Mouse (Mus musculus) hindbrain, embryonic 15.5 days (tissue): Measurements from ENCODE around the gene Lnx1. TPM values are rescaled to one million over a fixed set of nuclear protein-coding genes. Genes with fewer than 3 reads are reported as not detected.

Source experiments
- ATAC-seq: fragments of 200-750 bp; cut with Nextera tagmentation; 2 replicates; pipeline ENCODE4 v1.8.0; 2017; ENCODE audit warnings: low read depth, moderate number of reproducible peaks, moderate TSS enrichment; ENCODE audit not compliant: low FRiP score
- H3K27ac ChIP-seq: fragments of 300-500 bp; sonication (generic); replicated peaks from 2 replicates; pipeline ENCODE4 v1.5.1; 2015; ENCODE audit warnings: mild to moderate bottlenecking, inconsistent platforms
- H3K27me3 ChIP-seq: fragments of 300-500 bp; sonication (generic); 2 replicates; pipeline ENCODE4 v1.6.1; 2015; ENCODE audit warnings: control low read depth, inconsistent platforms
- H3K36me3 ChIP-seq: fragments of 300-500 bp; sonication (generic); 2 replicates; pipeline ENCODE4 v1.6.1; 2015; ENCODE audit warnings: control low read depth, inconsistent platforms
- H3K4me1 ChIP-seq: fragments of 300-500 bp; sonication (generic); replicated peaks from 2 replicates; pipeline ENCODE4 v1.6.1; 2015; ENCODE audit warnings: control low read depth, inconsistent platforms
- H3K4me2 ChIP-seq: fragments of 300-500 bp; sonication (generic); 2 replicates; pipeline ENCODE4 v1.6.1; 2015; ENCODE audit warnings: moderate library complexity, mild to moderate bottlenecking, inconsistent platforms
- H3K4me3 ChIP-seq: fragments of 300-500 bp; sonication (generic); 2 replicates; pipeline ENCODE4 v1.5.1; 2015; ENCODE audit warnings: mild to moderate bottlenecking, inconsistent platforms
- H3K9ac ChIP-seq: fragments of 300-500 bp; sonication (generic); 2 replicates; pipeline ENCODE4 v1.6.1; 2015; ENCODE audit warnings: inconsistent platforms
- H3K9me3 ChIP-seq: fragments of 300-500 bp; sonication (generic); 2 replicates; pipeline ENCODE4 v1.6.1; 2016; ENCODE audit warnings: control low read depth, inconsistent platforms
- whole genome bisulfite sequencing: fragments of 180-500 bp; shearing (Covaris S2); methylation state at CpG from one replicate; pipeline ENCODE4 v1.1.7; 2015; 5-methylcytosine and 5-hydroxymethylcytosine counted together
- polyA plus RNA-seq: library from polyadenylated mRNA; unstranded; fragments of >200 nt; fragmentation: Nextera tagmentation; extraction: Ambion mirVana; gene quantifications from 2 replicates; pipeline ENCODE4 v1.2.1, GENCODE M21; 2015

Lnx1 gene
- polyA plus RNA-seq, 1 experiment from 2014 or later: 11.7 TPM

DNA sequence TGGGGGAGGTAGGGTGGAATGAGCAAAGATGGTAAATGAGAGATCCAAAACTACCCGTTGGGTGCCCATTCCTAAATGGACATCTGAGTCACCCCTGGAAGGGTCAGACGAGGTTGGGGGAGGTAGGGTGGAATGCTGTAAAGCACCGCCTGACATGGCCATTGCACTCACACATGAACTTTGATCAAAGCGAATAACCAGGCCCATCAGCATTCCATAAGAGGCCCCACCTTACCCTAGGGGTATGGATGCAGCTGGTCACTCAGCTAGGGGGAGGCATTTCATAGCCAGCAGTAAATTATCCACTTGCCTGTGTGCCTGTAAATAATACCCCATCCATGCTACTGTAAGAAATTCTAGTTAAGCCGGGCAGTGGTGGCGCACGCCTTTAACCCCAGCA is 113.6 kb downstream of the Lnx1 start:
- no peak overlapping the region for H3K4me3 ChIP-seq
- H3K9ac ChIP-seq: no peak overlapping the region
- H3K27ac ChIP-seq: no peak overlapping the region
- no peaks in the 10 kb centered on the region for H3K27me3 ChIP-seq
- ATAC-seq: no peak
- no peak overlapping the region for H3K4me2 ChIP-seq
- H3K4me1 ChIP-seq: no peaks in the 10 kb centered on the region
- peaks cover 45% of the 10 kb centered on the region for H3K36me3 ChIP-seq
- H3K9me3 ChIP-seq: no peaks in the 10 kb centered on the region
- WGBS: 93% methylated on average over 7 of the region's 7 CpGs

GRCm38 (mm10) chr5:74571767-74572166 is 130.9 kb downstream of the Lnx1 start:
- 93% methylated on average over 6 of the region's 6 CpGs for WGBS
- H3K36me3 ChIP-seq: peaks cover 32% of the 10 kb centered on the region
- H3K27ac ChIP-seq: no peak overlapping the region
- no peaks in the 10 kb centered on the region for H3K27me3 ChIP-seq
- no peaks in the 10 kb centered on the region for H3K9me3 ChIP-seq
- no peaks in the 10 kb centered on the region for H3K4me1 ChIP-seq
- no peak overlapping the region for H3K4me2 ChIP-seq
- no peak for ATAC-seq
- no peak overlapping the region for H3K4me3 ChIP-seq
- H3K9ac ChIP-seq: no peak overlapping the region

DNA sequence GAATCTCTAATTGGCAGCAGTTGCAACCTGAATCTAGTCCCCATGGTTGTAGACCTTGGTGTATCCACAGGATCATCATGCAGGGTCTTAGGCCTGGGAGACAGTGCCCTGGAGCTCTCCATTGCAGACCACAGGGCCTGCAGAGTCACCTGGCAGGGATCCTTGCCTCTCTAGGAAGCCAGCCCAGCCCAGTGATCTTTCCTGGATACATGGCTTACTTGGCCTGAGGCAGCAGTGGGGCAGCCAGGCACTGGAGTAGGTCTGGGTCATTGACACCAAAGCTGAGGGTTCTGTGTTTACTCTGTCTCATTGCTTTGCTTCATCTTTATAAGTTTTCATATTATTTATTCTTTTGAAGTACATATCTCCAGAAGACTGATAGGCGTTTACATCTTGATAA is 141.6 kb downstream of the Lnx1 start:
- no peak overlapping the region for H3K4me3 ChIP-seq
- no peak for ATAC-seq
- H3K36me3 ChIP-seq: peaks cover 59% of the 10 kb centered on the region
- no peak overlapping the region for H3K4me2 ChIP-seq
- no peak overlapping the region for H3K9ac ChIP-seq
- no peaks in the 10 kb centered on the region for H3K27me3 ChIP-seq
- H3K4me1 ChIP-seq: no peaks in the 10 kb centered on the region
- no peak overlapping the region for H3K27ac ChIP-seq
- WGBS: 96% methylated on average over 1 of the region's 1 CpGs
- no peaks in the 10 kb centered on the region for H3K9me3 ChIP-seq

DNA sequence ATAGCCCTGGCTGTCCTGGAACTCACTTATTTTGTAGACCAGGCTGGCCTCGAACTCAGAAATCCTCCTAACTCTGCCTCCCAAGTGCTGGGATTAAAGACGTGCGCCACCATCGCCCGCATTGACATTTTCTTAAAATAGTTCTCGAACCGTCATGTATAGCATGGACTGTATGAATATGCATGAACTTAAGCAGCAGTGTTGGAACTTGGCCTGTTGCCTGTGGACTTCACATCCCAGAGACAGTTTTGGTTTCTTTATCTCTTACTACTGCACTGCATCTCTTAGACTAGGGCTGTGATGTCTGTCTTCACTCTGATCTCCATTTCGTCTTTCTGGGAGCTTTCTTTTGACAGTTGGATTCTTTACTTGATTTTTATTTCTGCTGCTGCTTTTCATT is 153.1 kb downstream of the Lnx1 start:
- H3K27ac ChIP-seq: no peak overlapping the region
- WGBS: 79% methylated on average over 8 of the region's 8 CpGs
- no peaks in the 10 kb centered on the region for H3K4me1 ChIP-seq
- peaks cover 49% of the 10 kb centered on the region for H3K36me3 ChIP-seq
- H3K9me3 ChIP-seq: no peaks in the 10 kb centered on the region
- no peak overlapping the region for H3K9ac ChIP-seq
- no peak overlapping the region for H3K4me3 ChIP-seq
- H3K27me3 ChIP-seq: no peaks in the 10 kb centered on the region
- no peak overlapping the region for H3K4me2 ChIP-seq
- no peak for ATAC-seq

DNA sequence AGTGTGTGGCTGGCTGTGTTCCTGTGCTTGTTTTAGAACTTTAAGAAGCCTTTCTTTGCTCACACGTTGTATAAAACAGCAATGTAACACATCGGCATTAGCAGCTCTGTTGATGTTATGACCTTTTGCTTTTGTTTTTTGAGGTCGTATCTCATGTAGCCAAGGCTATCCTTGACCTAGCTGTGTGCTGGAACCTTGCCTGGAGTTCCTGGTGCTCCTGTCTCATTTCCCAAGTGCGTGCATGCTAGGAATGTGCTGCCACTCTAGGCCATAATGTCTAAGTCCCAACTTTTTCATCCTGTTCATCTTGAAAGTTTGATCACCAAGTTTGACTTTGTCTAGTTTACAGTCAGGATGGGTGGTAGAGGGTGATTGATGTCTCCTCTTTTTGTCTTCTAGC is 157.1 kb downstream of the Lnx1 start:
- Histone ChIP-seq H3K9me3 (no peaks in the 10 kb centered on the region), H3K4me2 (no peak overlapping the region)

More for the DNA sequence above, 157.1 kb downstream of the Lnx1 start:
- no peak overlapping the region for H3K4me3 ChIP-seq
- H3K9ac ChIP-seq: no peak overlapping the region
- WGBS: 90% methylated on average over 4 of the region's 4 CpGs
- peaks cover 58% of the 10 kb centered on the region for H3K36me3 ChIP-seq
- H3K27me3 ChIP-seq: no peaks in the 10 kb centered on the region
- H3K27ac ChIP-seq: no peak overlapping the region
- ATAC-seq: no peak
- H3K4me1 ChIP-seq: no peaks in the 10 kb centered on the region

Other genes starting within 250 kb of the Lnx1 start
- 19.6 and 20.7 TPM in 2 replicates for gene Scfd2, start 171.2 kb downstream of the Lnx1 start, polyA plus RNA-seq
- 72.2 and 72.3 TPM in 2 replicates for gene Fip1l1, start 167.5 kb downstream of the Lnx1 start, polyA plus RNA-seq